Mouse (Mus musculus) bone marrow macrophage, adult 2 months (primary cell): ENCODE data around the gene Ak5.

ENCODE experiments used
- CTCF ChIP-seq: IDR thresholded peaks from 2 replicates; pipeline ENCODE4 v1.5.1; 2012; ENCODE audit warnings: low read depth, mild to moderate bottlenecking, low read length, moderate library complexity
- POLR2A ChIP-seq: IDR thresholded peaks from 2 replicates; pipeline ENCODE4 v1.6.1; 2012; ENCODE audit warnings: mild to moderate bottlenecking, low read depth, low read length, borderline replicate concordance

DNA sequence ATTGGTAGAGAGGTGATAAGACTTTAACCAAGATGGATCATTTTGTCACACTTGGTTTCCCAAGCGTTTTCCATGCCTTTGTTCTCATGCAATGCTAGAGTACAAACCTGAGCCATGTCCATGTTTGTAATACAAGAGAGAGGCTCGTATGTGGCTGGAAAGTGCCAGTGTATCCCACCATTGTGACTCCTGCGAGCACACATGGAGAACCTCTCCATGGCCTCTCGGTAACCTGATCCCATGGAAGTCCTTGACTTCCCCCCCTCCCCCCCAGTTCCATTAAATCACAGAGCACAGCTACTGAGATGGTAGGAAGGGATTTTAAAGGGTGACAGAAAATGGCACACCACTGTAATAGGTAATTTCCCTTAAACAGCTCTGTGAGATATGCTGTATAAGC is 207.4 kb downstream of the Ak5 start:
- no peak for TF ChIP-seq CTCF
- no peak for TF ChIP-seq POLR2A
